Mouse (Mus musculus) monocyte, adult 59 days (primary cell): ENCODE data around the gene Gins3. TPM values are rescaled to one million over a fixed set of nuclear protein-coding genes. Genes with fewer than 3 reads are reported as not detected.

Experiments
- total RNA-seq, 2 experiments: library from RNA; stranded (reverse); gene quantifications; one replicate each; pipeline ENCODE4 v1.2.4; 2023

Gins3 gene
- 1 to 10 TPM; 2.2 to 3.2 TPM for total RNA-seq

DNA sequence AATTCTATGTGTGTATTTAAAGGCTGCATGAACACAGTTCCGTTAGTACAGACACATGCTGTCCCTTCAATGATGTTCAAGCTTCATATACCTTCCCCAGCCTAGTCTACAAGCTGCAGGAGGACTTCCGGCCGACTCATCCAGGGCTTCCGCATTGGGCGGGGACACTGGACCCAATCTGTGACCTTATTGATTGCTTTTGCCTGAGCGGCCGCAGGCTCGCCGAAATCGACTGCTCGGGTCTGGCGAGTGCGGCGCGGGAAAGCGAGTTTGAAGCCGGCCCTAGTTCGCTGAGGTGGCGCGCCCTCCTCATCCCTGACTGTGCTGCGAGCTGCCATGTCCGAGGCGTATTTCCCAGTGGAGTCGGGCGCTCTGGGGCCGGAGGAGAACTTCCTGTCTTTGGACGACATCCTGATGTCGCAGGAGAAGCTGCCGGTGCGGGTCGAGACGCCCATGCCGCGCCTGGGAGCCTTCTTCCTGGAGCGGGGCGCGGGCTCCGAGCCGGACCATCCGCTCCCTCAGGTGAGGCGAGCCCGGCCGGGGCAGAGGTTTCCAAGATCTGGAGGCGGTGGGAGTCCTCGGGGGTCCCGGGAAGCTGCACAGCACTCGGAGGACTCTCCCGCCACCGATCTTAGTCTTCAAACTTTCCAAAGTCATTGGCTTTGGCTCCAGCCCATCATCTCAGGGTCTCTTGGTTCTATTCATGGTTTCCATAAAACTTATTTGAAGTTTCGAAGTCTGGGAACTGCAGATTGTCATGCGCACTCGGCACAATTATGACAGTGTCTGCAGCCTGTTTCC, at the start of gene Gins3:
Gene Gins3, plus strand, starts transcription at position 192 of the 801 bp plus-strand sequence.

DNA sequence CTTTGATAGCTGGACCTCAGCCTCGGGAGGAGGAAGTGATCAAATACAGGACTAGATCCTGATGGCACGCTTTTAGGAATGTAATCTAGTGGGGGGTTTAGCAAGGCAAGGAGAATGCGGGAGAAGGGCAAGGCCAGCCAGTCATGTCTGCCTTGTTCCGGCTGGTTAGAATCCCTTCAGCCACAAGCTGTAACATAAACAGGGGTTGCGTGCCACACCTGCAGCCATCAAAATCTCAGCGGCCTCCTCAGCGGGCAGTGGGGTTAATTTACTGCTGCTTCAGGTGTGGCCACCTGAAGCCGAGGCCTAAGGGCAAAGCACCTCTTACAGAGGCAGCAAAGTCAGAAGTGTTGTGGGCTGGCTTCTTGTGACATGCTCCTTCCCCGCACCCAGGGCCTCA, 43.4 kb downstream of the Gins3 start, which contains the start of gene Ndrg4:
Gene Ndrg4, plus strand, starts transcription at position 350 of the 400 bp plus-strand sequence.

Other genes starting within 250 kb of the Gins3 start
- gene Cfap20, start 198.6 kb upstream of the Gins3 start, total RNA-seq = 10 to 100 TPM; 36.4 to 36.8 TPM
- 10 to 100 TPM; 61.3 to 68.6 TPM for gene Csnk2a2, start 143.4 kb upstream of the Gins3 start, total RNA-seq
- not detected for gene Ccdc113, start 99.4 kb upstream of the Gins3 start, total RNA-seq
- not detected for gene Prss54, start 57.1 kb upstream of the Gins3 start, total RNA-seq
- gene Ndrg4, start 43.5 kb downstream of the Gins3 start, total RNA-seq = under 1 TPM in 1 of 2 experiments, not detected in 1; 0.73 TPM
- 10 to 100 TPM; 16.1 to 22.7 TPM for gene Setd6, start 82.4 kb downstream of the Gins3 start, total RNA-seq
- gene Cnot1, start 174.0 kb downstream of the Gins3 start, total RNA-seq = 100 to 1,000 TPM; 224 to 232 TPM
- gene Sap18b, start 191.9 kb downstream of the Gins3 start, total RNA-seq = 10 to 100 TPM; 73.5 to 99.2 TPM
- 10 to 100 TPM; 20.6 to 24.9 TPM for gene Slc38a7, start 220.1 kb downstream of the Gins3 start, total RNA-seq